Mouse (Mus musculus) intestine, embryonic 15.5 days (tissue): Measurements from ENCODE around the gene Hoxa3. TPM values are rescaled to one million over a fixed set of nuclear protein-coding genes. Genes with fewer than 3 reads are reported as not detected.
A peak's percentile ranks its signal among the peaks of the same experiment; 100 is the strongest.

Experiments
- ATAC-seq: fragments of 200-750 bp; cut with Nextera tagmentation; 2 replicates; pipeline ENCODE4 v1.8.0; 2017; ENCODE audit warnings: moderate TSS enrichment, moderate library complexity
- H3K27ac ChIP-seq: fragments of 300-500 bp; sonication (generic); 2 replicates; pipeline ENCODE4 v1.5.1; 2015; ENCODE audit warnings: mild to moderate bottlenecking, inconsistent platforms
- H3K27me3 ChIP-seq: fragments of 300-500 bp; sonication (generic); replicated peaks from 2 replicates; pipeline ENCODE4 v1.6.1; 2015; ENCODE audit warnings: inconsistent platforms
- H3K36me3 ChIP-seq: fragments of 300-500 bp; sonication (generic); 2 replicates; pipeline ENCODE4 v1.6.1; 2015; ENCODE audit warnings: inconsistent platforms
- H3K4me1 ChIP-seq: fragments of 300-500 bp; sonication (generic); replicated peaks from 2 replicates; pipeline ENCODE4 v1.6.1; 2015; ENCODE audit warnings: inconsistent platforms
- H3K4me2 ChIP-seq: fragments of 300-500 bp; sonication (generic); replicated peaks from 2 replicates; pipeline ENCODE4 v1.6.1; 2015; ENCODE audit warnings: mild to moderate bottlenecking, inconsistent platforms
- H3K4me3 ChIP-seq: fragments of 300-500 bp; sonication (generic); replicated peaks from 2 replicates; pipeline ENCODE4 v1.5.1; 2015; ENCODE audit warnings: inconsistent platforms
- H3K9ac ChIP-seq: fragments of 300-500 bp; sonication (generic); 2 replicates; pipeline ENCODE4 v1.6.1; 2015; ENCODE audit warnings: inconsistent platforms
- H3K9me3 ChIP-seq: fragments of 300-500 bp; sonication (generic); 2 replicates; pipeline ENCODE4 v1.6.1; 2016; ENCODE audit warnings: inconsistent platforms
- WGBS: fragments of 180-500 bp; shearing (Covaris S2); methylation state at CpG from one replicate; pipeline ENCODE4 v1.1.7; 2015; 5-methylcytosine and 5-hydroxymethylcytosine counted together
- polyA plus RNA-seq: library from polyadenylated mRNA; unstranded; fragments of >200 nt; fragmentation: Nextera tagmentation; extraction: Ambion mirVana; gene quantifications from 2 replicates; pipeline ENCODE4 v1.2.1, GENCODE M21; 2015

Gene Hoxa3
- polyA plus RNA-seq, 1 experiment from 2014 or later = 6.2 TPM

- H3K36me3 ChIP-seq = no peaks in the 10 kb centered on the region
- ATAC-seq = no peak
- H3K9me3 ChIP-seq = no peaks in the 10 kb centered on the region
- WGBS = 72% methylated on average over 3 of the region's 3 CpGs
- H3K9ac ChIP-seq = no peak overlapping the region
- no peak overlapping the region for H3K27ac ChIP-seq
- peaks cover 37% of the 10 kb centered on the region for H3K4me1 ChIP-seq
- H3K4me2 ChIP-seq = no peak overlapping the region
- peaks cover 22% of the 10 kb centered on the region for H3K27me3 ChIP-seq
- no peak overlapping the region for H3K4me3 ChIP-seq
Measured at GRCm38 (mm10) chr6:52155471-52155870, 57.7 kb downstream of the Hoxa3 start.

DNA sequence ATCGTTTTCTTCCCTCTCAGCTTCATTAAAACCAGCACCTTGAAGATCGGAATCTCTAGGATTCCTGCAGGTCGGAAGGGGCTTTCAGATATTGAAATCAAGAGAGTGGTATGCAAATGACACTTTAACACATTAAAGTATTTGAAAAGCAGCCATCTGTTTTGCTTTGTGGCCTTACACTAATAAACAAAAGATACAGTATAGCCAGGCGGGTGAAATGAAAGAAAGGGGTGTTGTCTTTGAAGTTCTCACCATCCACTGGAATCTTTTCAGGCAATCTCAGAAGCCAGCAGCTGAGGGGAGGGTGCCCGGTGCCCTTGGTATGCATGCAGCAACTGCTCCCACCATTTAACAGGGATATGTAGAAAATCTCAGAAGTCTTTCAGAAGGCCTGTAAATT lies 59.1 kb downstream of the Hoxa3 start:
- H3K4me3 ChIP-seq = no peak overlapping the region
- H3K27me3 ChIP-seq = peaks cover 26% of the 10 kb centered on the region
- no peak overlapping the region for H3K4me2 ChIP-seq
- no peak overlapping the region for H3K9ac ChIP-seq
- H3K27ac ChIP-seq = no peak overlapping the region
- no peak for ATAC-seq
- H3K36me3 ChIP-seq = no peaks in the 10 kb centered on the region
- peaks cover 24% of the 10 kb centered on the region for H3K4me1 ChIP-seq
- 74% methylated on average over 5 of the region's 5 CpGs for WGBS
- H3K9me3 ChIP-seq = no peaks in the 10 kb centered on the region

GRCm38 (mm10) chr6:52153270-52153669 lies 59.9 kb downstream of the Hoxa3 start:
- no peak overlapping the region for H3K4me3 ChIP-seq
- H3K36me3 ChIP-seq = no peaks in the 10 kb centered on the region
- H3K4me1 ChIP-seq = peaks cover 23% of the 10 kb centered on the region
- no peak overlapping the region for H3K27ac ChIP-seq
- no peak overlapping the region for H3K9ac ChIP-seq
- H3K27me3 ChIP-seq = peaks cover 26% of the 10 kb centered on the region
- ATAC-seq = no peak
- no peaks in the 10 kb centered on the region for H3K9me3 ChIP-seq
- H3K4me2 ChIP-seq = no peak overlapping the region
- 21% methylated on average over 6 of the region's 6 CpGs for WGBS

GRCm38 (mm10) chr6:52152226-52153193 lies 60.6 kb downstream of the Hoxa3 start:
- H3K27ac ChIP-seq = no peak overlapping the region
- H3K27me3 ChIP-seq = peaks cover 20% of the 10 kb centered on the region
- H3K4me1 ChIP-seq = peaks cover 22% of the 10 kb centered on the region
- no peak overlapping the region for H3K4me2 ChIP-seq
- H3K9ac ChIP-seq = no peak overlapping the region
- ATAC-seq = no peak
- H3K36me3 ChIP-seq = no peaks in the 10 kb centered on the region
- 43% methylated on average over 16 of the region's 16 CpGs for WGBS
- no peak overlapping the region for H3K4me3 ChIP-seq
- H3K9me3 ChIP-seq = no peaks in the 10 kb centered on the region

DNA sequence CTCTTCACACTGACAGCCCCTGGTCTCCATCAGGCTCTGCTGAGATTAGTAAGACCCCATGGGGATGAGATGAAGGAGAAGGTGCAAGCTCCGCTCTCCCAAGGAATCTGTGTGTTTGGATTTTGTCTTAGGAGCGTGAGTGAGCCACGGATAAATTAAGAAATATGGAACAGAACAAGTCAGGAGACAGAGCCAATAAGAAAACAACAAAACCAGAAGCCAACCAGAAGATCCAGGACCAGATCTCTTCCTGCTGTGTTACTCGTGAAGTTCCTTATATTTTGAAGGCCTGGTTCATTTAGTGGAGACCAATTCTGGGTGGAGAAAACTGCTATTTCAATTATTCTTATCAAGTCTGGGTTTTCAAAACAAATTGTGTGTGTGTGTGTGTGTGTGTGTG lies 61.6 kb downstream of the Hoxa3 start:
- Histone ChIP-seq H3K9ac (no peak overlapping the region), H3K27ac (no peak overlapping the region), H3K36me3 (no peaks in the 10 kb centered on the region), H3K9me3 (no peaks in the 10 kb centered on the region), H3K4me1 (peaks cover 14% of the 10 kb centered on the region), H3K27me3 (peaks cover 11% of the 10 kb centered on the region), H3K4me2 (no peak overlapping the region), H3K4me3 (no peak overlapping the region)
- no peak for ATAC-seq
- WGBS = 44% methylated on average over 4 of the region's 4 CpGs

- Histone ChIP-seq H3K4me3 (no peak overlapping the region; the same call in 1 of the 2 replicates), H3K9me3 (no peaks in the 10 kb centered on the region), H3K9ac (no peak overlapping the region), H3K36me3 (no peaks in the 10 kb centered on the region), H3K4me2 (peak overlapping the region; percentile 45), H3K4me1 (peaks cover 13% of the 10 kb centered on the region; the same call in 1 of the 2 replicates), H3K27me3 (peaks cover 5% of the 10 kb centered on the region; the same call in 1 of the 2 replicates), H3K27ac (no peak overlapping the region)
- WGBS = 17% methylated on average over 16 of the region's 16 CpGs
- ATAC-seq = no peak
Measured at GRCm38 (mm10) chr6:52150401-52150966, 62.7 kb downstream of the Hoxa3 start.

DNA sequence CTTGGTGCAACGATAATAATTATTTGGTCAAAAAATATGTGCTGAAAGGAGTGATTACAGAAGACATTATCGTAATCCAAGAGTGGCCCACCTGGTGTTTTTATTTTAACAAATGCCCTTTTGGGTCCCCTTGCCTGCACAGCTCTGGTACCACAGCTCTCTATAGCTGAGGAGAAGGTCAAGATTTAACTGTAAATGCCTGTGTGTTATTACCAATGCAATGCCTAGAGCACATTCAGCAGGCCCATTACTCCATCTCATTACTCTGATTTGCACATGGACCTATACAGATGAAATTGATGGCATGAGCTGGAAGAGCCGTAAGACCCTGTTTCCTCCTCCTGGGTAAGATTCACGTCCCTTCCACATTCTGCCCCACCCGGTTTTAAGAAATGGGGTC lies 74.0 kb downstream of the Hoxa3 start:
- Histone ChIP-seq H3K4me1 (no peaks in the 10 kb centered on the region), H3K4me2 (no peak overlapping the region), H3K27ac (no peak overlapping the region), H3K9ac (no peak overlapping the region), H3K9me3 (no peaks in the 10 kb centered on the region), H3K27me3 (no peaks in the 10 kb centered on the region), H3K36me3 (no peaks in the 10 kb centered on the region), H3K4me3 (no peak overlapping the region)
- ATAC-seq = no peak
- WGBS = 80% methylated on average over 5 of the region's 5 CpGs

- H3K4me1 ChIP-seq = no peaks in the 10 kb centered on the region
- H3K36me3 ChIP-seq = no peaks in the 10 kb centered on the region
- no peak overlapping the region for H3K4me3 ChIP-seq
- H3K9me3 ChIP-seq = no peaks in the 10 kb centered on the region
- no peak for ATAC-seq
- no peak overlapping the region for H3K27ac ChIP-seq
- no peak overlapping the region for H3K9ac ChIP-seq
- WGBS = 41% methylated on average over 10 of the region's 10 CpGs
- H3K4me2 ChIP-seq = no peak overlapping the region
- no peaks in the 10 kb centered on the region for H3K27me3 ChIP-seq
Measured at GRCm38 (mm10) chr6:52138576-52138975, 74.6 kb downstream of the Hoxa3 start.

- Histone ChIP-seq H3K4me1 (no peaks in the 10 kb centered on the region), H3K9ac (no peak overlapping the region), H3K4me2 (no peak overlapping the region), H3K27me3 (no peaks in the 10 kb centered on the region), H3K9me3 (no peaks in the 10 kb centered on the region), H3K36me3 (no peaks in the 10 kb centered on the region), H3K27ac (no peak overlapping the region), H3K4me3 (no peak overlapping the region)
- ATAC-seq = no peak
- WGBS = 65% methylated on average over 9 of the region's 9 CpGs
Measured at GRCm38 (mm10) chr6:52137841-52138535, 75.1 kb downstream of the Hoxa3 start.

DNA sequence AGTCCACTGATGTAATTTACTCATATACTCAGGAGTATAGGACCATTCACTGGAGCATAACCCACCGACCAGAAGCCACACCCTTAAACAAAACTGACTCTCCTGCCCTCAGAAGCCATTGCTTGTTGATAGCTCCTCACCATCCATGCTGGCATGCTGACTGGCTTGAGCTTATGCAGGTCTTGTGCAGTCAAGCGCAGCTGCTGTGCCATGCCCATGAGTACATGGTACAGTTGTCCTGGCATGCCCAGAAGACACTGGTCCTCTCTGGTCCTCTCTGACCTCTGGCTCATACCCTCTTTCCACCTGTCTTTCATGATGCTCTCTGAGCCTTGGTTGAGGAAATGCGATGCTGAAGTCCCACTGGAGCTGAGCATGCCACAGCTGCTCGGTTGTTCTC lies 89.5 kb downstream of the Hoxa3 start:
- Histone ChIP-seq H3K9me3 (no peaks in the 10 kb centered on the region; the same call in 1 of the 2 replicates), H3K4me3 (no peak overlapping the region), H3K4me1 (no peaks in the 10 kb centered on the region), H3K27me3 (no peaks in the 10 kb centered on the region), H3K36me3 (no peaks in the 10 kb centered on the region), H3K4me2 (no peak overlapping the region), H3K9ac (no peak overlapping the region), H3K27ac (no peak overlapping the region)
- 79% methylated on average over 4 of the region's 4 CpGs for WGBS
- ATAC-seq = no peak

DNA sequence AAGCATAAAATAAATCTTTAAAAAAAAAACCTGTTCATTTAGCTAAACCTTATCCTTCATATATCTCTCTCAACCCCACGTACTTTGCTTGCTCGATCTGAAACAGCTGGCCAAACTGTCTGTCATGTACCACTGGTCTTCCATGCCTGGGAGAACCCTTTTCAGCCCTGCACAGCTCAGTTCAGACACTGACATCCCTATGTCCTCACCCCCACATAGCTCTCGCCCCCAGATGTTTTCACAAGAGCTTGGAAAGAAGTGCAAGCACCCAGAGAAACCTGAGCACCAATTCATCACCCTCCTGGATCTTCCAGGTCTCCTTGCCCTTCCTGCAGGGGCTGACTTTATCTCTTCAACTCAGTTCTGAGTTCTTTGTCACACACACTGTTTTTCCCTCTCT lies 92.0 kb downstream of the Hoxa3 start:
- no peaks in the 10 kb centered on the region for H3K36me3 ChIP-seq
- H3K4me3 ChIP-seq = no peak overlapping the region
- no peak overlapping the region for H3K4me2 ChIP-seq
- no peaks in the 10 kb centered on the region for H3K9me3 ChIP-seq
- WGBS = 53% methylated on average over 3 of the region's 3 CpGs
- ATAC-seq = no peak
- peaks cover 2% of the 10 kb centered on the region; the same call in 1 of the 2 replicates for H3K4me1 ChIP-seq
- H3K27me3 ChIP-seq = no peaks in the 10 kb centered on the region
- no peak overlapping the region for H3K27ac ChIP-seq
- H3K9ac ChIP-seq = no peak overlapping the region
